Mouse (Mus musculus) heart, embryonic 14.5 days (tissue): Measurements from ENCODE around the gene Saysd1. TPM values are rescaled to one million over a fixed set of nuclear protein-coding genes. Genes with fewer than 3 reads are reported as not detected.

Source experiments
- ATAC-seq: fragments of 200-750 bp; cut with Nextera tagmentation; 2 replicates; pipeline ENCODE4 v1.8.0; 2017; ENCODE audit warnings: low read depth, moderate TSS enrichment; ENCODE audit not compliant: insufficient number of reproducible peaks, insufficient read depth, low FRiP score
- H3K27ac ChIP-seq, 2 experiments: fragments of 200-500 bp in 1 of 2; fragments of 300-500 bp in 1 of 2; sonication (generic) in 1 of 2; replicated peaks in 1 of 2; 2 replicates each; pipeline ENCODE4 v1.5.1; 2012 to 2014; ENCODE audit warnings: low read depth in 2 of 2, low read length in 2 of 2, control low read depth in 1 of 2, mild to moderate bottlenecking in 1 of 2, mixed read lengths in 1 of 2; ENCODE audit not compliant: control insufficient read depth in 1 of 2, insufficient read depth in 1 of 2
- H3K27me3 ChIP-seq: fragments of 300-500 bp; sonication (generic); 2 replicates; pipeline ENCODE4 v1.6.1; 2014; ENCODE audit warnings: mild to moderate bottlenecking, low read length, control low read depth; ENCODE audit not compliant: control insufficient read depth, insufficient read depth
- H3K36me3 ChIP-seq: fragments of 300-500 bp; sonication (generic); 2 replicates; pipeline ENCODE4 v1.6.1; 2014; ENCODE audit warnings: mild to moderate bottlenecking, control low read depth, low read length, mixed read lengths; ENCODE audit not compliant: control insufficient read depth, insufficient read depth
- H3K4me1 ChIP-seq, 2 experiments: fragments of 200-500 bp in 1 of 2; fragments of 300-500 bp in 1 of 2; sonication (generic) in 1 of 2; 2 replicates each; pipeline ENCODE4 v1.6.1; 2012 to 2014; ENCODE audit warnings: low read length in 2 of 2, control low read depth in 1 of 2, mixed read lengths in 1 of 2; ENCODE audit not compliant: control insufficient read depth in 2 of 2, insufficient read depth in 2 of 2
- H3K4me2 ChIP-seq: fragments of 300-500 bp; sonication (generic); 2 replicates; pipeline ENCODE4 v1.6.1; 2014; ENCODE audit warnings: mild to moderate bottlenecking, low read length
- H3K4me3 ChIP-seq, 2 experiments: fragments of 200-500 bp in 1 of 2; fragments of 300-500 bp in 1 of 2; sonication (generic) in 1 of 2; 2 replicates each; pipeline ENCODE4 v1.5.1; 2012 to 2014; ENCODE audit warnings: low read length in 2 of 2, mild to moderate bottlenecking in 2 of 2, control low read depth in 1 of 2, low read depth in 1 of 2, moderate library complexity in 1 of 2; ENCODE audit not compliant: control insufficient read depth in 1 of 2, insufficient read depth in 1 of 2
- H3K9ac ChIP-seq: fragments of 300-500 bp; sonication (generic); 2 replicates; pipeline ENCODE4 v1.6.1; 2014; ENCODE audit warnings: mild to moderate bottlenecking, low read length
- H3K9me3 ChIP-seq: fragments of 300-500 bp; sonication (generic); 2 replicates; pipeline ENCODE4 v1.6.1; 2016; ENCODE audit warnings: low read length, control low read depth; ENCODE audit not compliant: control insufficient read depth
- WGBS: fragments of 180-500 bp; shearing (Covaris S2); extraction: QIAGEN DNeasy Blood & Tissue Kit; methylation state at CpG from one replicate; pipeline ENCODE4 v1.1.7; 2014; 5-methylcytosine and 5-hydroxymethylcytosine counted together
- polyA plus RNA-seq: library from polyadenylated mRNA; unstranded; fragments of >200 nt; fragmentation: Nextera tagmentation; extraction: Ambion mirVana; gene quantifications from 2 replicates; pipeline ENCODE4 v1.2.1, GENCODE M21; 2014

The Saysd1 gene
- polyA plus RNA-seq: 11.8 and 12.4 TPM in 2 replicates

DNA sequence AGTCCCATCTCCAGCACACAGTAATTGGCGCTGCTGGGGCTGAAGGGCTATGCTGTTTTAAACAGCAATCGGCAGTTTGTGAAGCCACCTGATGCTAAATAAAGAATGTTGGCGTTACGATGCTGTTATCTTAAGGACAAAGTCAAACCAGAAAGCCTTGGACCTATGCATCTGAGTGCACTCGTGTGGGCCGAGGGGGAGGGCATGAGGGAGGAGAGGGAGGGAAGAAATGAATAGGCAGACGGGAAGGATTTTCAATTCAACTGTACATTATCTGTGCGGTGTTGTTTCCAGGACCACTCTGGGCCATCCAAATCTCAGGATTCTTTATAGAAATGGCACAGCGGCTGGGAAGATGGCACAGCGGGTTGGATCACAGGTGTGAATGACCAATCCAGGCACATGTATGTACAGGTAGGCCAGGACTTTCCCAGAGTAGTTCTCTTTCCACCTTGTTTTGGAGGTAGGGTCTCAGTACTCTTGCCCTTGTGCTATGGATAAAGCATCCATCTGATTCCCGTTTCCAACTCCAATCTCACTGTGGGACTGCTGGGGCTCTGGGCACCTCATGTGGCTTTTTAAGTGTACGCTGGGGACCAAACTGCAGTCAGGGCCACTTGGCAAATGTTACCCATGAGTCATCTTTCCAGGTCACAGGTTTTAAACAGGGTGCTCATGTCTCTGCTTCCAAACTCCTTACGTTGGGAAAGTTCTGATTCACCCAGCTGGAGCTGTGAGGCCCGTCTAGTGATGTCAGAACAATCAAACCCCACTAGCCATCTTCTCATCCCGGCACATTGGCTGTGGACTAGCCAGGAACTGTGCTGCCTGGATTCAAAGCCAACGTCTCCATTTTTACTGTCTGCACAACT lies at the start of gene Saysd1:
TSS of gene Saysd1 (minus strand) at position 51 of the 872 bp plus-strand sequence.
- Histone ChIP-seq H3K4me1 (0 out of 4 replicates have a peak, but pooled peaks cover 0 to 3% of the 10 kb centered on the region in 2 experiments), H3K9ac (no peak within 1 kb of the TSS), H3K36me3 (no peaks in the 10 kb centered on the region), H3K4me3 (no peak within 1 kb of the TSS), H3K27me3 (no peaks in the 10 kb centered on the region), H3K27ac (no peak within 1 kb of the TSS), H3K4me2 (no peak within 1 kb of the TSS), H3K9me3 (no peaks in the 10 kb centered on the region)
- no peak for ATAC-seq
- WGBS: 64% methylated on average over 16 of the region's 16 CpGs

DNA sequence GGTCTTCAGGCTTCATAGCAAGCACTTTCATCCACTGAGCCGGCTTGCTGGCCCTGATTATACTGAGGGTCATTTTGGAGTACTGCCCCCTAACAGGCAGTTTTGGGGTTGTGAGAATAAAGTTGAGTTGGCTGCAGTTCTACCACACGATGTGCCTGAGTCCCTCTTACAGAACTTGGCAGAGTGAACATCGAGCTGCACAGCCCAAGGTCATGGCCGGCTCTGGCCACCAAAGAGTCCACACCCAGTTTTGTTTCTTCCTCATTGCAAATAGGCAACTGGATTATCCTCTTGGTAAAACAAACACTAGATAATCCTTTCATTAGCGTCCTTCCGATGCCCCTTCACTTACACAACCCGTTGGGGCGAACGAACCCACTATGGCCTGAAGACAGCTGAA lies 47.1 kb upstream of the Saysd1 start:
- Histone ChIP-seq H3K9ac (no peak overlapping the region), H3K4me3 (no peak overlapping the region), H3K4me2 (no peak overlapping the region), H3K9me3 (no peaks in the 10 kb centered on the region), H3K36me3 (no peaks in the 10 kb centered on the region), H3K27me3 (no peaks in the 10 kb centered on the region), H3K4me1 (peaks cover 2 to 9% of the 10 kb centered on the region in 2 experiments; a peak in 3 of 4 replicates), H3K27ac (no peak overlapping the region)
- WGBS: 72% methylated on average over 9 of the region's 9 CpGs
- no peak for ATAC-seq

DNA sequence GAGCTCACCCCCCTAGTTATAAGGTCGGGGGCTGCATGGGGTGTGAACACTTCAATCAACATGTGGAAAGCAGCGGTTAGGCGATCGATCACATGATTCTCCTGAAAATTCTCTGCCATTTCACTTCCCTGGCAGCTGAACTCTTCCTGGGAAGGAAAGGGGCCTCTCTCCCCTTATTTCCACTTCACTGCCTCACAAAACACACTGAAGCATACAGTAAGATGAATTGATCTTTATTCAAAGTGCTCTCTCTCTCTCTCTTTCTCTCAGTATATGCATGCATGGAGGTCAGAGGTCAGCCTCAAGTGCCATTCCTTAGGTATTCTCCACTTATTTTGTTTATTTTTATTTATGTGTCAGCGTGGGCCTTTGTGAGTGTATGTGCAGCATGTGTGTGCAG lies 45.4 kb upstream of the Saysd1 start:
- Histone ChIP-seq H3K4me3 (no peak overlapping the region), H3K9me3 (no peaks in the 10 kb centered on the region), H3K27me3 (no peaks in the 10 kb centered on the region), H3K27ac (no peak overlapping the region), H3K4me1 (peaks cover 4 to 13% of the 10 kb centered on the region in 2 experiments; a peak in 3 of 4 replicates), H3K36me3 (no peaks in the 10 kb centered on the region), H3K4me2 (no peak overlapping the region), H3K9ac (no peak overlapping the region)
- ATAC-seq: no peak
- 81% methylated on average over 5 of the region's 5 CpGs for WGBS

DNA sequence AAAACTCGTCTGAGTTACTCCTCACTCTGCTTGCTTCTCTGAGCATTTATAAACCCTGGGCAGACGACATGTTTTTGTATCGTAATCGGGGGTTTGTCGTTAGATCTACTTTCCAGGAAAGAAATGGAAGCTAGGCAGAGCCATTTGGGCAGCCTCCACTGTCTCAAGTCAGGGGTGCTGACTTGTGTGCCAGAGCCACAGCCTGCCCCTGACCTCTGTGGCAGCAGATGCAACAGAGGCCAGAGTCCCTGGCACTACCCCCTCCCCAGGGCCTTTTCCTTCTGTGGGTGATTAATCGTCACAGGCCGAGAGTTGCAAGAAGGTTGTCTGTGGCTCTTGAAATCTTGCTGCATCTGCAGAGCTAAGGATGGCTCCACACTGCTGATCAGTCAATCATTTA lies 44.3 kb upstream of the Saysd1 start:
- H3K36me3 ChIP-seq: no peaks in the 10 kb centered on the region
- H3K9ac ChIP-seq: no peak overlapping the region
- H3K4me2 ChIP-seq: no peak overlapping the region
- peaks cover 4 to 13% of the 10 kb centered on the region in 2 experiments; a peak in 3 of 4 replicates for H3K4me1 ChIP-seq
- WGBS: 76% methylated on average over 7 of the region's 7 CpGs
- no peak overlapping the region for H3K27ac ChIP-seq
- no peaks in the 10 kb centered on the region for H3K27me3 ChIP-seq
- H3K9me3 ChIP-seq: no peaks in the 10 kb centered on the region
- no peak overlapping the region for H3K4me3 ChIP-seq
- ATAC-seq: no peak

DNA sequence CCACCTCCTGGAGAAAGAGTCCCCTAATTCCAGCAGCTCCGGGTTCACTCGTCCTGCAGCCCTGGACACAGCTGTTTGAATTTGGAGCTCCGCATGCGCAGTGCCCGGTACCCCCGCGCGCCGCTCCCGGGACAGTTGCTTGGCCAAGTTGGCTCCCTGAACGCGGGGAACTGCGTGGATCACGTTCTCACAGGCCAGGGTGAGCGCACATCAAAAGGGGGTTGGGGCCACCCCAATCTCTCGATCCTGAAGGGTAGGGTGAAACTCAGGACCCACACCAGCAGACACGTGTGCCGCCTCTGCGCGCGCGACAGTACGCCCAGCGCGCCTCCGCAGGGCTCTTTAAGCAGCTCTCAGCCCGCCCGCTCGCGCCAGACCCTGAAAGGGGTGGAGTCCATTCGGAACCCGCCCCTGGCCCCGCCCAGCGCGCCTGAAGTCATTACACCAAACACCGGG lies 43.2 kb upstream of the Saysd1 start, which contains the start of gene Kcnk5:
TSS of gene Kcnk5 (minus strand) at position 344 of the 456 bp plus-strand sequence.
- Histone ChIP-seq H3K27ac (no peak within 1 kb of the TSS), H3K27me3 (no peaks in the 10 kb centered on the region), H3K36me3 (no peaks in the 10 kb centered on the region), H3K9ac (peak within 1 kb of the TSS; percentile 68), H3K4me2 (peak within 1 kb of the TSS; percentile 94), H3K9me3 (no peaks in the 10 kb centered on the region), H3K4me3 (peak within 1 kb of the TSS; percentile 63 to 81), H3K4me1 (peaks cover 4 to 13% of the 10 kb centered on the region in 2 experiments; a peak in 3 of 4 replicates)
- whole genome bisulfite sequencing: under 1% methylated on average over 36 of the region's 36 CpGs
- peak; percentile 87 for ATAC-seq

DNA sequence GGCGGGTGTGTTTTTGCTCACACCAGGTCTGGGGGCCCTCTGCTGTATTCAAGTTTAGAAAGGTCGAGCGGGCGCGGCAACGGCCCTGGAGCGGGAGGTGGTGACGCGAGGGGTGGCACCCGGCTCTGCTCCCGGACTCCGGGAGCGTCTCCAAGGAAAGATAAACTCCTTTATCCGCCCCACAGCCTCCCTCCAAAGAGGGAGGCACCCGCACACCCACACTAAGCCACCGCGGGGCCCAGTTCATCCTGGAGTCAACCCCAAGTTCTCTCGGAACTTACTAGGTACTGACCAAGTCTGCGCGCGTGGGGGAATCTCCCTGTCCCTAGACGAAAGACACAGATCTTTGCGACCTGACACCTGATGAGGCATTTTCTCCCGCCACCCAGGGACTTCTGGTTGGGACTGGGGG lies 42.4 kb upstream of the Saysd1 start:
- no peaks in the 10 kb centered on the region for H3K9me3 ChIP-seq
- H3K4me2 ChIP-seq: peak overlapping the region; percentile 94
- peak overlapping the region; percentile 63 to 81 for H3K4me3 ChIP-seq
- H3K27me3 ChIP-seq: no peaks in the 10 kb centered on the region
- 1% methylated on average over 24 of the region's 24 CpGs for WGBS
- H3K36me3 ChIP-seq: no peaks in the 10 kb centered on the region
- no peak for ATAC-seq
- peaks cover 4 to 13% of the 10 kb centered on the region in 2 experiments; a peak in 3 of 4 replicates for H3K4me1 ChIP-seq
- no peak overlapping the region for H3K27ac ChIP-seq
- peak overlapping the region; percentile 68 for H3K9ac ChIP-seq

DNA sequence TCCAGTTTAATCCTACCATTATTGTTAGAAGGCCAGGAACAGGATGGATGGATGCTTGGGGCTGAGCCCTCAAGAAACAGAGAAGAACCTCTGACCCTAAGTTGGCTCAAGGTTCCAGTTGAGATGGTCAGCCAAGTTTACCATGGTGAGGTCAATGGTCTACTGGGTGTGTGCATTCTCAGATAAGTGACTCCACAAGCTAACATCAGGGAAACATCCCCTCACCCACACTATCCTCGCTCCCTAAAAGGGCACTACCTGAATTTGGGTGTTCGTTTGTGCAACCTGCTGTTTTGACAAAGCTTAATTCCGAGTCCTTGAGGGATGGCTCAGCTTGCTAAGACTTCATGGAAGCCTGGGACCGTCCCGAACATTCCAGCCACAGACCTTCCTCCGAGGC lies 42.0 kb upstream of the Saysd1 start:
- H3K4me2 ChIP-seq: peak overlapping the region; percentile 94
- peak overlapping the region; percentile 68; the same call in 1 of the 2 replicates for H3K9ac ChIP-seq
- peak overlapping the region; percentile 63 to 81 for H3K4me3 ChIP-seq
- WGBS: 7% methylated on average over 6 of the region's 6 CpGs
- no peaks in the 10 kb centered on the region for H3K36me3 ChIP-seq
- no peak overlapping the region for H3K27ac ChIP-seq
- H3K4me1 ChIP-seq: peaks cover 4 to 13% of the 10 kb centered on the region in 2 experiments; a peak in 3 of 4 replicates
- no peaks in the 10 kb centered on the region for H3K9me3 ChIP-seq
- H3K27me3 ChIP-seq: no peaks in the 10 kb centered on the region
- no peak for ATAC-seq
